Mouse (Mus musculus) adrenal gland, postnatal 10 days (tissue): ENCODE data around the gene Iars2. TPM values are rescaled to one million over a fixed set of nuclear protein-coding genes. Genes with fewer than 3 reads are reported as not detected.
A peak's percentile ranks its signal among the peaks of the same experiment; 100 is the strongest.
"Not testable (repeated sequence)": the region's sequence is repeated elsewhere in the genome, so short reads cannot be mapped to it uniquely, and the experiment has no call there.

Source experiments
- DNase-seq: peaks from one replicate; pipeline ENCODE4 v3.0.0; 2021; ENCODE audit warnings: mixed read lengths
- total RNA-seq, 2 experiments: library from RNA; stranded (reverse); gene quantifications; 2 replicates each; pipeline ENCODE4 v1.2.3; 2021

Gene Iars2
- total RNA-seq, 2 experiments from 2014 or later, result 103 to 111 TPM

DNA sequence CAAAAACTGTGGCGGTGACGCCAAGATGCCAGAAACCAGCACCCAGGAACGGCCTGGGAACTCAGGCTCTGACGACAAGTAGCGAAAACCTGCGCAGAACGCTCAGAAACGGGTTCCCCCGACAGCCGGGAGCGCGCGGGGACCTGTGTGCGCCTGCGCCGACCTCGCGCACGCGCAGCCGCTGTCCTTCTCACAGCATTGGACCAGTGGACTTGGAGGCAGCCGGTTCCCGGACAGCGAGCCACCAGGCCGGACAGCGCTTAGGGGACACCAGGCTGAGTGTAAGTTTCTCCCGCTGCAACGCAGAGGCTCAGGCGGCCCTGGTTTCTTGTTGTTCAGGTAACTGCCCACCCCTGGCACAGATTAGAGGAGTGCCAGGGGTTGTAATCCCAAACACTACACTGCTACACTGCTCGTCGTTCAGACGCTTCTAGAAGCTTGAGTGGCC, 2.8 kb upstream of the Iars2 start, which contains the start of gene Bpnt1:
TSS of gene Bpnt1 (plus strand) at position 167 of the 448 bp plus-strand sequence.
- DNase-seq, result peak; percentile 94

DNA sequence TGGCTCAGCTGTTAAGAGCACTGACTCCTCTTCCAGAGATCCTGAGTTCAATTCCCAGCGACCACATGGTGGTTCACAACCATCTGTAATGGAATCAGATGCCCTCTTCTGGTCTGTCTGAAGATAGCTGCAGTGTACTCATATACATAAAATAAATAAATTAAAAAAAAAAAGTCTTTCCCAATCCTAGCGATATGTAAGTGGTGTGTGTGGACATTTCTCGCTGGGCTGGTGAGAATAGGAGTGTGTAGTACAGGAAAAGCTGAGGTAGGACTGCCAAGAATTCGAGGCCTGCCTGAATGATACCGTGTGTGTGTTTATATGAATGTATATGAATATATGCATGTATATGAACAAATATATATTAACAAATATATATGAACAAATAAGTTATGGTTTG, 2.2 kb upstream of the Iars2 start:
- DNase-seq, result no peak

DNA sequence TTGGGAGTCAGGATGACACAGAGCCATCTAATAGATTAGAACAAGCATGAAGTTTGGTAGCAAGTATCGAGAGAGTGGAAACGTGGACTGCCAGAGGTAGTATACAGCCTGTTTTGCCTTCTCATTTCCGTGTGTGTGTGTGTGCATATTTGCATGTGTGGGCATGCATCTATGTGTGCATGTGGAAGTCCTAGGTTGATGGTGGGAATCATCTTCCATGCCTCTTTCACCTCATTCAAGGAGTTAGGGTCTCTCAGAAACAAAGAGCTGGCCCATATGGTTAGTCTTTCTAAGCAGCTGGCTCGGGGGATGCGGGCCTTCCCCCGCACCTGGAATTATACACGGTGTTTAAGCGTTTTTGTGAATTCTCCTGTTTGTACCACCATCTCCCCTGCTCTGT, 655 bp upstream of the Iars2 start:
- DNase-seq, result no peak

DNA sequence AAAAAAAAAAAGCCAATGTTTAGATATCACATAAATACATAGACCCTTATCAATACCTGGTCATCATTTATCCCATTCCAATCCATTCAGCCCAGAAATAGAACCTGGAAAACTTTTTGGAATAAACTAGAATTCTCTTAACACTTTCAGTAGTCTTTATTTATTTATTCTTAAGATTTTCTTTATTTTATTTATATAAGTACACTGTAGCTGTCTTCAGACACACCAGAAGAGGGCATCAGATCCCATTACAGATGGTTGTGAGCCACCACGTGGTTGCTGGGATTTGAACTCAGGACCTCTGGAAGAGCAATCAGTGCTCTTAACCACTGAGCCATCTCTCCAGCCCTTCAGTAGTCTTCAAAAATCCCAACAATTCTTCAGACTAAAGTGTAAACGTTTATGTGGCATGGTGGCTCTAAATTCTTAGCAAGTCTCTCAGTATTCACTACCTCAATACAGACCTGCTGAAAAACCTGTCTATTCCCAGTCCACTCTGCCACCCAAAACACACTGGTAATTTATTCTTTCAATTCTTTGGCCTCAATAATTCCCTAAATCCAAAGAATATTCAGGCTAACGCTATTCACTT, 1.3 kb downstream of the Iars2 start:
- not testable (repeated sequence) for DNase-seq

GRCm38 (mm10) chr1:185315846-185316568, 13.2 kb downstream of the Iars2 start:
- no peak for DNase-seq

DNA sequence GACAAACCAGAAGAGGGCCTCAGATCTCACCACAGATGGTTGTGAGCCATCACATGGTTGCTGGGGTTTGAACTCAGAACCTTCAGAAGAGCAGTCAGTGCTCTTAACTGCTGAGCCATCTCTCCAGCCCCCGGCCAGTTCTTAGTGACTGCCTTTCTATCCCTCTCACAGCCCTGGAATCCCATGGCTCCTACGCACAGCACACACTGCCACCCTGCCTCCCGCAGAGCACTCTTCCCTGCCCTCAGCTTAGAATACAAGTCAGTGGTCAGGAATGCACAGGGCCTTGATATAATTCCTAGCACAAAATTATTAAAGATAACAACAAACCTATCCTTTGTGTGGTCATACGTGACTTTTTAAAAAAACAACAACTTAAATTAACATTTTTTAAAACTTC, 14.7 kb downstream of the Iars2 start:
- no peak for DNase-seq

DNA sequence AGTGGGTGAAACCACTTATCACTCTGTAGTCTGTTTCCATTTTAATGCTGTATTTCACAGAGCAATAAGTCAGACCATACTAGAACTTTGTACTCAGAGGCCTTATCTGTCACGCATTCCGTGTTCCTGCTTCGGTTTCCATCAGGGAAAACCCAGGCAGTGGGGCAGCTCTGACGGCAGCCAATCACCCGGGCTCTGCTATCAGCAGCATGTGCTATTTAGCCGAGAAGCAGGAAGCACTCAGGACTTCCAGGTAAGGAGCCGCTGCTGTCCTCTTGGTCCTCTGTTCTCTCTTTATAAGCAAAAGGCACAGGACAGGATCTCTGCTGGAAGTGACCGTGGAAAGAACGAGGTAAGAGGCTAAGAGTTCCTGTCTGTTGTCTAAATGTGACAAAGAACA, 17.2 kb downstream of the Iars2 start:
- DNase-seq, result no peak

DNA sequence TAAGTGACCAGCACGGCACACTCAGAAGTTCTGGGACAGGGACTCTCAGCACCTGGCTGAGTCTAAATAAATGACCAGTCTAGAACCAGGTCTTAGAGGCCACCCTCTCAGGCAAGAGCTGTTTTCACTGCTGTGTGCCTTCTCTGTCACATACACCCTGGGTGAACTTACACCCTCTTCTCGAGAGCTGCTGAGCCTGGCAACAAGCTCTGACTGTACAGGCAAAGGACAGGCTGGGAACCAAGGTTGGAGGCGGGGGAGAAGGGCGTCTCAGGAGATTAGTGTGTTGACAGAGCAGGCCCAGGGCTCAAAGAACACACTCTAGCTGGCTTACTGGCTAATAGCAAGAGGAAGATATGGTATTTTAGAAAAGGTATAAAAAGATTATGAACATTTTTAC, 20.3 kb downstream of the Iars2 start:
- DNase-seq, result peak; percentile 75

DNA sequence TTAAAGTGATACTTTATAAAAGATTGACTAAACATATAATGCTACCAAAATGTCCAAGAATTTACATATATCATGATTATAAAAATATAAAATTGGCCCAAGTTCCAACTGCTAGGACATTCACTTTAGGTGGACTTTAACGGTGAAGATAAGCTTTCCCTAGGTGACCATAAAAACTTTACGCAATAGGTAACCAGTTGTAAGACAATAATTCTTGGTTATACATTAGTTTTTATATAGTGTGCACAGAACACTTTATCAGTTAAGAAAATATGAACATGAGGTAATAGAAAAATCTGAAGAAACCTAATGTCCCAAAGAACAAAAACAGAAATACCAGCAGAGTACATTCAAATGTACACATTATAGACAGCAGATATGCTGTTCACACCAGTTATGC, 20.9 kb downstream of the Iars2 start:
- DNase-seq, result no peak

DNA sequence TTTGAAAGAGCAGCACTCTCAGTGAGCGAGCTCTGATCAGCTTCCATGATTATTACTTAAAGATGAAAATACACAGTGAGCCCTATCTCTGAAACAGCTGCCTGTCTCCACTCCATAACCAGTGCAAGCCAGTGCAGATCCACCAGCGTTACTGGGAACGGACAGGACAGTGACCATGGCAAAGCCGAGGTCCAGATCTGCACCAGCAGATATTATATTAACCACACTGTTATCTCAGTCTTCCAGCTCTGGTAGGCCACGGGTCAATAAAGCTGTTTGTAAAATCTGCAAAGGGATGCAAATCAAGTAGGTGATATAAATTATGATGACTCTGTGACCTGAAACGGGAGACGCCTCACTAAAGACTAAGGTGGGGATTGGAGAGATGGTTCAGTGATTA, 21.6 kb downstream of the Iars2 start:
- no peak for DNase-seq

DNA sequence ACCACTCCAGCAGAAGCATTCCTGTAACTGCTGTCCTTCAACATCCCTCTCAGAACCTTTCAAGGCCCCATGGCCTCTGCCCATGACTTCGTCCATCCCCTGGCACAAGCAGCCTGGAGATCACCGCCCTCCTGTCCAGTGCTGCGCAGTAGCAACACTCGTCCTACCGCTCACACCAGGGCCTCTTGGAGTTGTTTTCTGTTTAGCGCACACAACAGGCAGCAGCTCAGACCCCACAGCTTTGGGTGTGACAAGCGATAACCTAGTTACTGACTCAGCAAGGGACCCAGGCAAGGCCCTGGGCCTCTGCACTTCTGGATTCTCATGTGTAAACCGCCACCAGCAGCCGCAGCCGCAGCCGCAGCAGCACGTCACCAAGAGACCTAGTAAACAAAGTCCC, 22.4 kb downstream of the Iars2 start:
- no peak for DNase-seq

- DNase-seq, result no peak
Observed at GRCm38 (mm10) chr1:185302816-185303215, 26.4 kb downstream of the Iars2 start.

- peak; percentile 64 for DNase-seq
Observed at GRCm38 (mm10) chr1:185298496-185298895, 30.7 kb downstream of the Iars2 start.

DNA sequence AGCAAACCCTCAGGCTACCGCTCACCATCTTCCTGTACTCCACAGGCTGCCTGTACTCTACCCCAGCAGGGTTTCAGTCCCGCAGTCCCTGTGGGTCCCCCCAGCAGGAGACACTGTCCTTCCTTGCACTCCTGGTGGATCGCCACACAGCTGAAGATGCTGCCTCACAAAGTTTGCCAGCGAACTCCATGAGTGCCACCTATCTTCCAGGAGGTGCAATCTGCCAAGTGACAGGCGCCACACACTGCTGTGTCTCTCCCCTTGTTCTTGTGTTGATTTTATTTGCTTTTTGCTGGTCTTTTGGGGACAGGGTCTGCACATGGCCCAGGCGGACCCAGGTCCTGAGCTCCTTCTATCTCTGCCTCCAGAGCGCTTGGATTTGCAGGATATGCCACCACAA, 32.3 kb downstream of the Iars2 start:
- DNase-seq, result no peak

- DNase-seq, result no peak
Observed at GRCm38 (mm10) chr1:185292646-185293360, 36.4 kb downstream of the Iars2 start.

DNA sequence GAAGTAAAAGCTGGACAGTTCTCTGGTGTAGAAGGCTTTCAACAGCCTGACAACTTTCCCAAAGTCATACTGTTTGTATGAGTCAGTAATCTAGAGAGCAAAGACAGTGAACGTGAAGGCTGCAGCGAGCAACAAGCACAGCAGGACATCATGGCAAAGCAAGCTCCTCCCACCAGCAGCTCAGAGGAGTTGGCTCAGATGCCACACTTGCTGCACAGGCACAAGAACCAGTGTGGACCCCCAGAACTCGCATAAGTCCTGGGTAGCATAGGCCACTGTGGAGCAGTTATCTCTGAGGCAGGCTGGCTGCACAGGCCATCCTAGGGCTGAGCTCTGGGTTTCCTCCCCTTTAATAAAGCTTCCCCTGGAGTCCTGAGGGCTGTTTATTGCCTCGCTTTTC, 37.9 kb downstream of the Iars2 start:
- no peak for DNase-seq

GRCm38 (mm10) chr1:185289231-185289630, 40.0 kb downstream of the Iars2 start:
- DNase-seq, result peak; percentile 49

GRCm38 (mm10) chr1:185287066-185287465, 42.1 kb downstream of the Iars2 start:
- DNase-seq, result no peak

DNA sequence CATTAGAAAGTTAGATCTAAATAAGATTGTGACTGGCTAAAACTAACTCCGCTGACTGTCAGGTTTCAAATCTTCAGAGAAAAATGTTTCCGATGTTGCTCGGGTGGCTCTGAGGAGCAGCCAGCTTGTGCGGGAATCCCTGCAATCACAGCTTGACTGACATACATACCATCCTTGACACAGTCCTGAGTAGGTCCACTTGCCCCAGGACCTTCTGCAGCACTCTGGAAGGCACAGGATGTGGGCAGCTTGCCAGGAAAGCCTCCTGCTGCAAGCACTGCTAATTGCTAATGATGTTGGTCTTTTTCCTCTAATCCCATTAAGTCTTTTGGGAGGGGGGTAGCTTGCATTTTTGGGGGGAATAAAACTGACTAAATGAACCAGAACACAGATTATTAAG, 44.0 kb downstream of the Iars2 start:
- DNase-seq, result peak; percentile 83

- DNase-seq, result peak; percentile 90
Observed at GRCm38 (mm10) chr1:185284740-185285139, 44.5 kb downstream of the Iars2 start.

DNA sequence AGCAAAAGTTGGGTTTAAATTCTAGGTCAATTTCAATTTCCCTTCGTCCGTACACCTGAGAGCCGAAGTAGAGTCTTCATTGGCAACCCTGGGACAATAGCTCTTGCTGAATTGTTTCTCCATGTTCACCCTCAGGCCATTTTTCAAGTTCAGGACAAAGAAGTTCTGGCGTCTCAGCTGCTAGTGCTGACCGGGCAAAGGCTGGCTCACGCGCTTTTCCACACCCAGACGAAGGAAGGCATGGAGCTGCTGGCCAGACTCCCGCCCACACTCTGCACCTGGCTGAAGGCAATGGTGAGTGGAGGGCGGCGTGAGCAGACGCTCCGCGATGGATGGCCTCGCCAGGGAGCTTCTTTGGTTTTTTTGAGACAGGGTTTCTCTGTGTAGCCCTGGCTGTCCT, 45.9 kb downstream of the Iars2 start:
- DNase-seq, result no peak

DNA sequence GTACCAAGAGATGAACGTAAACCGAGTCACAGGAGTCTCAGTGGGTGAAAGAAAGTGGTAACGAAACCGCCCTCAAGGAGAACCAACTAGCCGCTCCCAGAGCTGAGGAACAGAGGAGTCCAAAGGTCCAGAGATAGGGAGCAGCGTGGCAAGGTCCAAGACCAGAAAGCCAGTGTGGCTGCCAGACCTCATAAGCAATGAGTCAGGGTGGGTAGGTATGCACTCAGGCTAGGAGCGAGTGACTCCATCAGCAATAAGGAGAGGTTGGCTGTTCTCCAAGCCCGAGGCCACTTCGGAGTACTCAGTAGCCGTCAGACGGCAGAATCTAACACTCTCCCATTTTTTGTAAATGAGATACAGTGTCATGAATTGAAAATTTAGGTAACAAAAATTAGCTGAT, 46.4 kb downstream of the Iars2 start:
- no peak for DNase-seq

GRCm38 (mm10) chr1:185280616-185281015, 48.6 kb downstream of the Iars2 start:
- no peak for DNase-seq
